Mouse (Mus musculus): Measurements from ENCODE around the gene 4632433K11Rik.
"Not testable (repeated sequence)": the region's sequence is repeated elsewhere in the genome, so short reads cannot be mapped to it uniquely, and the experiment has no call there.

Gene 4632433K11Rik

DNA sequence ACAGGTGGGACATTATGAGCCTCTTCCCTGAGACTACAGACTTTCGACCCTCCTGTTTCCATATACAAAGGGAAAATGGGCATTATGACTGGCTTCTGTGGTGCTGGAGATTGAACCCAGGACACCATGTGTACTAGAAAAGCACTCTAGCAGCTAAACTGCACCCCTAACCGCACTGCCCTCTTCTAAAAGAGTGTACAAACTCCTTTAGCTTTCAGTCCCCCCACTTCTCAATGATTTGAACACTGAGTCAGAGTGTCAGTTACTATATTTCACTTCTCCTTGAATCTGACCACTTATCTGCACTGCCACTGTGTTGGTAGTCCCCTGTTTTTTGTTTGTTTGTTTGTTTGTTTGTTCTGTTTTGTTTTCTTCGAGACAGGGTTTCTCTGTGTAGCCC lies at the start of gene 4632433K11Rik:
Gene 4632433K11Rik (plus strand): TSS at position 301 of the 400 bp plus-strand sequence.
- no peak for DNase-seq (ENCODE audit: low spot score in 2 of 2)

DNA sequence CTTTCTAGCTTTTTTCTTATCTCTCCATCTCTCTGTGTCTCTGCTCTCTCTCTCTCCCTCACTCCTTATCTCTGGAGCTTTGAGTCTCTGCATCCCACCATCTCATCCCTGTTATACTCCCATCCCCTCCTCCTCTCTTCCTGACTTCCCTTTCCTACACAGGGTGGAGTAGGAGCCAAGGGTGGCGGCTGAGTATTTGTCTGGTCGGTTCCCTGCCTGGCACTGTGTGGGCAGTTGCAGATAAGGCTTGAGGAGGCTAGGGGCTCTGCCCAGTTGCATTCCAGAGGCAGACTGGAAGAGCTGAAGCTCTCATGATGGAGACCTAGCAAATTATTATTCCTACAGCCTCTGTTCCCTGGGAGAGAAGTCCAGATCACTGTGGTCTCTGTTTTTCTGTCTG lies 45.7 kb upstream of the 4632433K11Rik start:
- no peak for DNase-seq (ENCODE audit: low spot score in 2 of 2)

DNA sequence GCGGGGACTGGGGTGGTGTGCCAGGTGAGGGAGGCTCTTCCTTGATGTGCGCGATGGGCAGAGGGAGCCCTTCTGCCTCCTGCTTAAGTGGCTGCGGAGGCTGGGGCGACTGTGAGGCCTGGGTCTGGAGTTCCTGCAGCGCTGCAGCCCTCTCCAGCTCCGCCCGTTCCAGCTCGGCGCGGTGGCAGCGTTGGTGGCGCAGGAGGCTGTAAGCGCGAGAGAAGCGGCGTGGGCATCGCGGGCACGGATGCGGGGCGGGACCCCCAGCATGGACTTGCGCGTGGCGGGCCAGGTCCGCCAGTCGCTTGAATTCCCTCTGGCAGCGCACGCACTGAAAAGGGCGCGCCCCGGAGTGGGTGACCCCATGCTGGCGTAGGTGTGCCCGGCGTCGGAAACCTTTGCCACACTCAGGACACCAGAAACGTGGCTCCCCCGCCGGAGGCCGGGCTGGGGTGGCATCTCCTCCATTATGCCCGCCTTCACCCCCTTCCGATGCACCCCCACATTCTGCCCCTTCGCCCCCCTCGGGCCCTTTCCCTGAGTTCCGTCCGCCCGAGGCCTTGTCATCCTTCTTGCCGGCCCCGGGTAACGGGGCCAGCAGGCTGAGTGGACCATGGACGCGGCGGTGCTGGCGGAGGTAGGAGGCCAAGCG lies 40.4 kb upstream of the 4632433K11Rik start:
- no peak for DNase-seq (ENCODE audit: low spot score in 2 of 2)

DNA sequence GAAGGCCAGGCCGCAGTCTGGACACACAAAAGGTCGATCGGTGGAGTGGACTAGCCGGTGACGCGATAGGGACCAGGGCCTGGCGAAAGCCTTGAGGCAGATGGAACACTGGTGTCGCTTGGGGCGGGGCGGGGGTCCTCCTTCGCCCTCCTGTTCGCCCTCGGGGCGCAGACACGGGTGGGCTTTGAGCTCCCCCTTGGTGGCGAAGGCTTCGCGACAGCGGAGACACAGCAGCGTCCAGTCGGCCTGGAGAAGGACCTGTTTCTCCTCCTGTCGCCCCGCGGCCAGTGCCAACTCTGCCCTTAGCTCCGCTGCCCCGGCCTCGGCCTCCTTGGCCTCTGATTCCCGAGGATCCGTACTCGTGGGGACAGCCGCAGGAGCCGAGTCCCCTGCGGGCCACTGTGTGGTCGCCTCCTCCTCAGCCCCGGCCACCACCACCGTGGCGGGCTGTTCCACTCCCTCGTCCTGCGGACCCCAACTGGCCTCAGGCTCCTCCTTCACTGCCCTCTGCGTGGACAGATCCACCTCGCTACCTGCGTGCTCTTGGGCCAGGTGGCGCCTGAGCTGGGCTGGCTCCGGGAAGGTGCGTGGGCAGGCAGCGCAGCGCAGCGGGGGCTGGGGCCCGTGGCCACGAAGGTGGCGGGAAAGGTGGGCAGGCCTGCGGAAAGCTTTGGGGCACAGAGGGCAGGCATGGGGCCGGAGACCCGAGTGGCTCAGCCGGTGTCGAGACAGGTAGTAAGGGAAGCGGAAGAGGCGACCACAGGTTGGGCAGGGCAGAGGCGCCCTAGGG lies 39.7 kb upstream of the 4632433K11Rik start:
- no peak for DNase-seq (ENCODE audit: low spot score in 2 of 2)

DNA sequence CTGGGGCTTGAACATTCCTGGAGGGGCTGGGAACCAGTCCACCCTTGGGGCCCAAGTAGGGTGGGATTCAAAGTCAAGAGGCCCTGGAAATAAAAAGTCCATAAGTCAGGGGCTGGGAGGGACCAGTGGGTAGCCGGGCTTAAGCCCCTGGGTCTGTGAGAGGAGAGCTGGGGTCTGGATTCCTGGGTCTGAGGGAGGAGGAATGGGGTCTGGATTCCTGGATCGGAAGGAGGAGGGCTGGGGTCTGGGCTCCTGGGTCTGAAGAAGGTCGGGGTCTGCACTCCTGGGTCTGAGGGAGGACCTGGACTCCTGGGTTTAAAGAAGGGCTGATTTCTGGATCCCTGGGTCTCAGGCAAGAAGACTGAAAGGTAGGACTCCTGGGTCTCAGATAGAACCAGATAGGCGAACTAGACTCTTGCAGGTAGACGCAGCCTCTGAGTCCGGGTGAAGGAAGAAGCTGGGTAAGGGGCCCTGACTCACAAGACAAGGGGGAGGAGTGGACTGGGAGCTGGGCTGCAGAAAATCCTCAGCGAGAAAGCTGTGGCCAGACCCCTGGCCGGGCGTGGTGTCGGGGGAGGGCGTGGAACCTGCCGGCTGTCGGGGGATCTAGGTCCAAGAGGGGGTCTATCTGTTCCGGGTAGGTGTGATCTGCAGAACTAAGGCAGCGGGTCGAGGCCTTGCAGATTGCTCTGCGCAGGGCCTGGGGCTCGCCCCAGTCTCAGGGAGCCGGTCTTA lies 38.5 kb upstream of the 4632433K11Rik start:
- no peak for DNase-seq (ENCODE audit: low spot score in 2 of 2)

DNA sequence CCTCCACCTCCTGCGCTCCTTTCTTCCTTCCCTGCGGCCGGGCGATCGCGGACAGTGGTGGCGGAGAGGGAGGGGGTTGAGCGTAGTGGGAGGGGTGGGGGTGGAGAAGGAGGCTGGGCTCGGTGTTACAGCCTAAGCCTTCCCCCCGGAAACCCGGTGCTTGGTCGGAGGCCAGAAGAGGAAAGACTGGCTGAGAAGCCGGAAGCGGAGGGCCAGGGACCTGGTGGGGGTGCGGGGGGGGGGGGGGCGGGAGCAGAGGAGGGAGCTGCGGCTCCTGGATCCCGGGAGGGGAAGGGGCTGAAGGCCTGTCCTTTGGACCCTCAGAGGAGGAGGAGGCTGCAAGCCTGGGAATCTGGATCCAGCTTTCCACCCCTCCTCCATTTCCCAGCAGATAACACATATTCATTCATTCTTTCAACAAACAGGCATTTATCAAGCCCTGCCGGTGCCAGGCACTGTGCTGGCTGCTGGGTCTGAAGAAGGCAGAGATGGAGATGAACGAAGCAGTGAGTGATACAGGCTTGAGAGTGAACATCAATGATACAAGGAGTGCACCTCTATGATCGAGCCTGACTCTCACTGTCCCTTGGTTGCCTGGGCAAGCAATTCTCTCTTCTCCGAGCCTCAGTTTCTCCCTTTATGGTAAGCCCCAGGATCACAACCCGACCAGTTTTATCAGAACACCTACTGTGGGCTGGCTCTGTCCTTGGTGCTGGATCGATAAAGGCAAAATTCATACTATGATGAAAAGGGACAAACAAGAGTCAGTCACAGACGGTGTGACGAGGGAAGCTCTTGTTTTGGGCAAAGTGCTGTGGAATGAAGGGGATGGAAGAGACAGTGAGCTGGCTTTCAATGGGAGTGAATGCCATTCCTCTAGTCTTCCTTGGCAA lies 37.7 kb upstream of the 4632433K11Rik start, which contains the start of gene Zfp579:
Gene Zfp579 (minus strand): TSS at position 156 of the 893 bp plus-strand sequence.
- peak; percentile 83 to 89 for DNase-seq (ENCODE audit: low spot score in 2 of 2)

DNA sequence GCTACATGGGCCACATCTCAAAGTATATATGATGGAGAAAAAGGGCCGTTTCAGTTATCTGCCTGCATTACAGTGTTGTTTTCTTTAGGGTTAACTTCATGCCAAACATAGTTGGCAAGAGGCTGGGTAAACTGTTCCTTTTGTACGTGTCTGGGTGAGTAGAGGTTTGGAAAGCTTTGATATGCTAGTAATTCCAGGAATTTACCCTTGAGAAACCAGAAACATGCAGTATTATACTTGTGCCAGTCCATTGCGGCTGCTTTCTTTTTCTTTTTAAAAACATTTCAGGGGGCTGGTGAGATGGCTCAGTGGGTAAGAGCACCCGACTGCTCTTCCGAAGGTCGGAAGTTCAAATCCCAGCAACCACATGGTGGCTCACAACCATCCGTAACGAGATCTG lies 37.0 kb upstream of the 4632433K11Rik start:
- no peak for DNase-seq (ENCODE audit: low spot score in 2 of 2)

DNA sequence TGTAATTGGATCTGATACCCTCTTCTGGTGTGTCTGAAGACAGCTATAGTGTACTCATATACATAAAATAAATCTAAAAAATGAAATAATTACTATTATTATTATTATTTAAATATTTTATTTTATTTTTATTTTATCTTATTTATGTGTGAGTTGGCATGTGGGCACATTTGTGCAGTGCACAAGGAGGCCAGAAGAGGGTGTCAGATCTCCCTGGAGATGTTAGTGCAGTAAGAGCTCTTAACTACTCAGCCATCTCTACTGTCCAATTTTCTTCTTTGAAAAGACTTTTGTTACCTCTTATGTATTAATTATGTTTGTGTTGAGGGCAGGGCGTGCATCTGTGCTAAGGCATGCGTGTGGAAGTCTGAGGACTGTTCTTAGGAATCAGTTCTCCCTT lies 34.0 kb upstream of the 4632433K11Rik start:
- no peak for DNase-seq (ENCODE audit: low spot score in 2 of 2)

DNA sequence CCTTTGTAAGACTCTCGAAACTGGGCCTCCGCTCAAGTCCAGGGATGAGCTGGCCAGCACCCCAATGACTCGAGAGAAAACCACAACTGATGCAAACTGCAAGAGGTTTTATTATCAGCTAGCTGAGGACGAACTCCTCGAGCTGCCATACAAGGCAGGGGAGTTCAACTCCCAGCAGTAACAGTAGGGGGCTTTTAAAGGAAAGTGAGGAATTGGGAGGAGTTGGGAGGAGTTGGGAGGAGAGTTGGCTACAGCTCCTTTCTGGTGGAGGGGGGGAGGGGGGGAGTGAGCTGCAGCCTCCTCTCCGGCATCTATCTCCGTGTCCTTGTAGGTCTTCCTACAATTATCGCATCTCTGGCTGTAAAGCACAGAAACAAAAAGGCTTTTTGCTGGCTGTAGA lies 31.0 kb upstream of the 4632433K11Rik start:
- DNase-seq (ENCODE audit: low spot score in 2 of 2): not testable (repeated sequence)

DNA sequence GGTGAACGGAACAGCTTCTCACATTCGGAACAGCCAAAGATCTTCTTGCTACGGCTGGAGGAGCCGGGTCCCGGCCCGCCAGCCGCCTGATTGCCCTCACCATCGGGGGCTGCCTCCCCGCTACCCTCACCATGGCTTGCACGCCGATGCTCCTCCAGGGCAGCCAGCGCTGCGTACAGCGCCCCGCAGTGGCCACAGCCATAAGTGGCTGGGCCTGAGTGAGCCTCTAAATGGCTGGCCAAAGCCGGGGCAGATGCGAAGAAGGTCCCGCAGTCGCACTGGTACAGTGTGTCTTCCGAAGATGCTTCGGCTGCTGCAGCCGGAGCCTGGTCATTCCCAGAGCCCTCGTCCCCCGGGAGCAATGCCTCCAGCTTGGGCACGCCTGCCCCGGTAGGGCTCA lies 25.7 kb upstream of the 4632433K11Rik start:
- DNase-seq (ENCODE audit: low spot score in 2 of 2): no peak

DNA sequence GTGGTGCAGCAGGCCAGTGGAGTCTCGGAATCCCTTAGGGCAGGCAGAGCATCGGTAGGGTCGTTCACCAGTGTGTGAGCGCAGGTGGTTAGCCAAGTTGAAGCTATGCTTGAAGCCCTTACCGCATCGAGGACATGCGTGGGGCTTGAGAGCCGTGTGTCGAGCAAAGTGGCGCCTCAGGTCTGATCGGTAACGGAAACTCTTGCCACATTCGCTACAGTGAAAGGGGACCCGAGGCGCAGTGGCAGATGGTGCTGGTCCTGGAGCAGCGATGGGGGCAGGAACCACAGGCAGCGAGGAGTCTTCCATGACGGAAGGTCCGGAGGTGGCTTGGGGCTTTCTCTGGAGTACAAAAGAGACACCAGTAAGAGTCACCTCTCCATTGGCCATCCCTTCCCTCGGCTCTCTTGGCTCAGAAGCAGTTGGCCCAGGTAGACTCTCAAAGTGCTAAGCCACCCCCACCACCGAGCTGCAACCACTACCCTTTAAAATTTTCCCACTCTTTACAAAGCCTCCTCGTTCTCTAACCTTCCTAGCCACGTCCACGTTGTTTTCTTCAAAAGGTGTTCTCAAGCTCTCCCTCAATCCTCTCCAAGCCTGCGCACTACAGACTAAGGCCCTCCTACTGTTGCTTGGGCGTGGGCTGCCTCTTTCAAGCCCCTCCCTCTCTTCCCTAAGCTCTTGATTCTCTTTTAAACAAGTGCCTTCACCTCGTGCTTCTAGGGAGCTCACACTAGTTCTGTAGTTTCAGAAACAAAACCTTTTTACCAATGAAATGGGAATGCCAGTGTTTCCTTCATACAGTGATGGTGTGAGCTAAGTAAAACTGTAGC lies 21.0 kb upstream of the 4632433K11Rik start:
- DNase-seq (ENCODE audit: low spot score in 2 of 2): no peak

DNA sequence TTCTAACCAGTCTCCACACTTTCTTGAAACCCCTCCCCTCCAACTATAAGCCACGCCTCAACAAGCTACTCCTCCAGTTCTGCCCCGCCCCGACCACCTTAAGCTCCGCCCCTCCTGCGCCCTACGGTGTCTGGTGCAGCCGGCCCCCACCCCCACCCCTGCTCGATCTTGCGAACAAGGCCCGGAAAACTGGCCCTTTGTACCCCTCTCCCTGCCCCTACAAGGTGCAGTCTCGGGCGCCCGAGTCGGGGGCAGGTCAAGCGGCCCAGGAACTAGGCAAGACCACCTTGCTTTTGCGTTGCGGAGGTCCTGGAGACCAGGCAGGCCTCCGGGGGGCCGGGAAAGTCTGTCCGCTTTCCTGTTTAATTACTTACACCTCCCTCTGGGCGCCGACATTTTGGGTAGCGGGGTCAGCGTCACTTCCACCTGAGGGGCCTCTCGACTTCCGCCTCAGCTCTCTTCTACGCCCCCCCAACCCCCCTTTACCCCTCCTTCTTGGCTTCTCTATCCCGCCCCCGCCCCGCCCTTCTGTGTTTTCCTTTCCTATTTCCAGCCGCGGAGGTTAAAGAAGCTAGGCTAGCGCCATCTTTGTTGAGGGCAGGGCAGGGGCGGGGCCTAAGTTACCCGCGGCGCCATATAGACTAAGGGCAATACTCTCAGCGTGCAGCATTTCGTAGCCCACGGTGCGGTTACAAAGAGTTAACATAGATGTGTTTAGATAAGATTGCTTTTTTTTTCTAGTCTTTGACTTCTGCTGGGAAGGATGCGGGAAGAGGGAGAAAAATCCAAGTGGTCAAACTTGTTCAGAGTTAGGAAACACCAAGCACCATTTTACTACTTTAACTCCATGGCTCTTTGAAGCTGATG lies 19.4 kb upstream of the 4632433K11Rik start, which contains the start of the genes Zfp524 and Fiz1:
Gene Zfp524 (plus strand): TSS at position 165 of the 867 bp plus-strand sequence.
Gene Fiz1 (minus strand): TSS at position 447 of the 867 bp plus-strand sequence.
- peak; percentile 96 for DNase-seq (ENCODE audit: low spot score in 2 of 2)

DNA sequence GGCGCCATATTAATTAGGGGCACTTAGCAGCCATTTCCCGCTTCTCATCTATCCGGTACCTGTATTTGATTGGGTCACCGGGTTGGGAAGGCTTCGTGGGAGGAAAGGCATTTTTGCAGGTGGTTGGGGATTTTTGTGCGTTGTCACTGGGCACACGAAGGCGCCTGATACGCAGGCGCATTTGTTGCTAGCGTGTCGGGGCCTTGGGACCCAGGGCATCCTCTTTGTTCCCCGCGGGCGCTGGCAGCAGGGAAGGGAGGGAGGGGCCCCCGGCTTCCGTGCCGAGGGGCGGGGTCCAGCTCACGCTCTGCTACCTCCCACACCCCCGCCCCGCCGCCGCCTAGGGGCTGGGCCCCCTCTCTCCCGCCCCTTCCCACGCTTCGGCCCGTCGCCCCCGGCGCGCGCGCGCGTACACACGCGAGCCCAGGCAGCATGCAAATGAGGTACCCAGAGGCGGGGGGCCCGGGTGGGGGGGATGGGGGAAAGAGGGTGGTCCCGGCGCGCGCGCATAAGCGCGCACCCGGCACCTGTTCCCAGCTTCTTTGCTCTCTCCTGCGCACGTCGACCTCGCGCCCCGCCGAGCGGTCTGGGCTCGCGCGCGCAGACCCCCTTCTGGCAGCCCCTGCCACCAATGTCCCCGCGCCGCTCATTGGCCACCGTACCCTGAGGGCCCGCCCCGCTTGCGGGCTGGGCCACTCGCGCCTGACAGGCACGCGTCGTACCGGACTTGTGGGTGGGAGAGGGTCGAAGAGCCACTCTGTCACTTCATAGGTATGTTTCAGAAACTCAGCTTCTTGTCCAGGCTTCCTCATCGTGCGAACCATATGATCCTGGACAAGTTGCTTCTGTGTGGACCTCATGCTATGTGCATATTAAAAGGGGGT lies 18.6 kb upstream of the 4632433K11Rik start, which contains the start of gene Gm44973:
Gene Gm44973 (plus strand): TSS at position 379 of the 884 bp plus-strand sequence.
- peak; percentile 86 to 91 for DNase-seq (ENCODE audit: low spot score in 2 of 2)

DNA sequence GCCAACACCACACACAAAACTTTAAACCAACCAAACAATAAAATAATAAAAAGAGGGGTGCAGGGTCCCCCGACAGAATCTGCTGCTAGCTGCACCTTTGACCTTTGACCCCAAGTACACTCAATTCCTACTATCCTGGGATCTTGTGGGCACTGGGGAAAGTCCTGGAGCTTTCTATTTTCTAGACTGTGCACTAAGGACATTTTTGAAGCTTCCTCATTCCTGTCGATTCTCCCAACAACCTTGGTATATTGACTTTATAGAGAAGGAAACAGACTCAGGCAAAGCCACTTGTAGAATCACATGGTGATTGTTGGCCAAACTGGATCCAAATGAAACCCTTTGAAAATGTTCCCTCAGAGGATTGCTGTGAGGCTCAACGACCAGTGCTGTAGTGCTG lies 17.9 kb upstream of the 4632433K11Rik start:
- no peak for DNase-seq (ENCODE audit: low spot score in 2 of 2)

DNA sequence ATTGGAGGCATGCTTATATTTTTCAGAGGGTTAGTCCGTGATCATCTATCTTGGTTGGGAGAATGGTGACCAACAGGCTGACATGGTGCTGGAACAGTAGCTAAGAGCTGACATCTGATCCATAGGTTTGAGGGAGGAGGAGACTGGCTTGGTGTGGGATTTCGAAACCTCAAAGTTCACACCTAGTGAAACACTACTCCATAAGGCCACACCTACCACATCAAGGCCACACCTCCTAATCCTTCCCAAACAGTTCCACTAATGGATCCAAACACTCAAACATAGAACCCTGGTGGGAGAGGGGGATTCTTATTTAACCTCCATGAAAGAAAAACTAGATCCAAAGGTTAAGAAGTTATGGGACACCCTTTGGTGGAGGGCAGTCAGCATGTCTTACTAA lies 17.0 kb upstream of the 4632433K11Rik start:
- DNase-seq (ENCODE audit: low spot score in 2 of 2): no peak

DNA sequence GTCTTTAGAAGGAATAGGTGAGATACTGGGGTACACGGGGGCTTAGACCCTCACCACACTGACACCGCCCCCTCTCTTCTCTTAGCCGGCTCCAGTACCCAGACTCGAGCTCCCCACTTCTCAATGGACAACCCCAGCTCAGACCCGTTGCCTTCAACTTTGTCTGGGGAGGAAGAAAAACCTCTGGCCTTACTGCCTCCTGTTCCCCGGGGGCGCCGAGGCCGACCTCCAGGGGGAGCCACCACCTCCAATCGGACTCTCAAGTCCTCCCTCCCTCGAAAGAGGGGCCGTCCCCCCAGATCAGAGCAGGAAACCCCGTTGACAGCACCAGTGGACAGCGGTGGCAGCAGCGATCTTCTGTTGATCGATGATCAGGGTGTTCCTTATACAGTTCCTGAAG lies 16.6 kb upstream of the 4632433K11Rik start:
- no peak for DNase-seq (ENCODE audit: low spot score in 2 of 2)

DNA sequence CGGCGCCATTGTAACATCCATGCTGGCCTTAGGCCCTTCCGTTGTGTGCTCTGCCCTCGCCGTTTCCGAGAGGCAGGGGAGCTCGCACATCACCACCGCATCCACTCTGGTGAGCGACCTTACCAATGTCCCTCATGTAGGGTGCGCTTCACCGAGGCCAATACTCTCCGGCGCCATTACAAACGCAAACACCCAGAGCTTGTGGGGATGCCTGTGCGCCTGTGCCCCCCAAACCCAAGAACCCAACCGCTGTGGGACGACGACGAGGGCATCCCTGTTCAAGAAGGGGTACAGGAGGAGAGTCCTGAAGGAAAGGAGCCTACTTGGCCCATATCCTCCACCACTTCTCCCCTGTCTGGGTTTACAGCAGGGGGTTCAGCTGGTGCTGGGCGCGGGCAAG lies 16.0 kb upstream of the 4632433K11Rik start:
- DNase-seq (ENCODE audit: low spot score in 2 of 2): no peak

DNA sequence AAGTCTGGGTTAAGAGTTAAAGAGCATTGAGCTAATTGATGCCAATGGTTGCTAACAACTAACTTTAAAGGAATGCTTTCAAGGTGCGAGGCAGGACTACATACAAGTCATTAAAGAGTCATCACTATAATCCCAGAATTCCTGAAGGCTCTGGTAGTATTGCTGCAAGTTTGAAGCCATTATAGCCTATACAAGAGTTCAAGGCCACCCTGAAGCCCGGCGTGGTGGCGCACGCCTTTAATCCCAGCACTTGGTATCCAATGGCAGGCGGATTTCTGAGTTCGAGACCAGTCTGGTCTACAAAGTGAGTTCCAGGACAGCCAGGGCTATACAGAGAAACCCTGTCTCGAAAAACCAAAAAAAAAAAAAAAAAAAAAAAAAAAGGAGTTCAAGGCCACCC lies 14.3 kb upstream of the 4632433K11Rik start:
- not testable (repeated sequence) for DNase-seq (ENCODE audit: low spot score in 2 of 2)

All from frontal cortex, postnatal 14 days (tissue).